Mouse (Mus musculus) ES-E14 (cell line): Measurements from ENCODE around the gene Gm17482.

Experiments used
- MAFK ChIP-seq: IDR thresholded peaks from 2 replicates; pipeline ENCODE4 v1.6.1; 2014; ENCODE audit warnings: mild to moderate bottlenecking, low read depth, low read length, inconsistent platforms; ENCODE audit not compliant: insufficient read depth
- ZNF384 ChIP-seq: IDR thresholded peaks from 2 replicates; pipeline ENCODE4 v1.6.1; 2012; ENCODE audit warnings: low read depth, low read length, inconsistent platforms

DNA sequence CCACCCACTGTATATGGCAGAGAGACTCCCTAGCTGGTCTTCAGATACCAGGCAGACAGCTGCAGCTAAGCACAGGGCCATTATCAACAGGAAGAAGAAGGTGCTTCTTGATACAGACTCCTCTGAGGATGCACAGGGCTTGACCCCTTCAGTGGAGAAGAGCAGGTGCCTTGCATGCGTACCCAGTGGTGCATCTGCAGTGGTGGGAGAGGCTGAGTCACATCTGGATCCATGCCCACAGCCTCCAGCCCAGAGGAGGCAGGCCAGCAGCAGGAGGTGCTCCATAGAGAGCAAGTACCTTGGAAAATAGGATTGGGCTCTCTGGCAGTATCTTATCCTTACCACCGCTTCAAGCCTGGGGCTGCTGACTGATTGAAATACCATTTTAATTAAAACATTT is 66.7 kb downstream of the Gm17482 start:
- TF ChIP-seq MAFK (no peak), ZNF384 (no peak)
